Mouse (Mus musculus): ENCODE data around the gene Pkp3. TPM values are rescaled to one million over a fixed set of nuclear protein-coding genes. Genes with fewer than 3 reads are reported as not detected.
"Not testable (repeated sequence)": the region's sequence is repeated elsewhere in the genome, so short reads cannot be mapped to it uniquely, and the experiment has no call there.

Pkp3 gene
- 100 to 1,000 TPM; 413 to 487 (median 426) TPM for polyA plus RNA-seq (2017; shearing (Covaris generic))

DNA sequence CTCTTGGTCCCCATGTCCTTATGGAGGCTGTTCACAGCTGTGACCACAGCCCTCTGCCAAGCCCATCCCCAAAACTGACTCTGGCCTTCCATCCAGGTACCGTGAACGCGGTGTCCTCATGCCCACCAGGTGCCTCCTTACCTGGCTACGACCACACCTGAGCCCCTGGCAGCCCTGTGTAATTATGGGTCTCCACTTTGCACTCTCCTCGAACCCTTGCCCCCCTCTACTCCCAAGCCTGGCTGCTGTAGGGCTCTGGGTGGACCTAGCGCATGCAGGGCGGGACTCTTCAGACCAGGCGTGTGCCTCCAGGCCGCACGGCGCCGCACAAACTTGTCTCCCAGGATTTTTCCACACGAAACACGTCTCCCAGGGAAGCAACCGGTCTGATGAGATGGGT is at the start of gene Pkp3:
Pkp3 (plus strand) TSS at position 378 of the 400 bp plus-strand sequence.
- ATAC-seq = no peak

DNA sequence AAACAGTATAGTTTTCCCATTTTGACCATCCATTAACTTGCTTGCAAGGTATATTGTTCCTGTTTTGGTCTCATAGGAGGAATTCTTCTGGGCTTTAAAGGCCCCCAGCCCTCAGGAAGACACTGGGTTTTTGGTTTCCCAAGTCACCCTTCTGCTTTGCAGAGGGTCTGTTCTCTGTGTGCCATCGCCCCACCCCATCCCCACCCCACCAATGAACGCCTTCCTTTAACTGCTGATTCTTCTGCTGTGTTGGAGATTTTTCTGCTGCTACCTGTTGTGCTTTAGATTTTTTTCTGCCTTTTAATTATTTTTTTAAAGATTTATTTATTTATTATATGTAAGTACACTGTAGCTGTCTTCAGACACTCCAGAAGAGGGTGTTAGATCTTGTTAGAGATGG is 49.2 kb upstream of the Pkp3 start, which contains the start of gene Gm17387:
Gm17387 (plus strand) TSS at position 301 of the 400 bp plus-strand sequence.
- no peak for ATAC-seq

DNA sequence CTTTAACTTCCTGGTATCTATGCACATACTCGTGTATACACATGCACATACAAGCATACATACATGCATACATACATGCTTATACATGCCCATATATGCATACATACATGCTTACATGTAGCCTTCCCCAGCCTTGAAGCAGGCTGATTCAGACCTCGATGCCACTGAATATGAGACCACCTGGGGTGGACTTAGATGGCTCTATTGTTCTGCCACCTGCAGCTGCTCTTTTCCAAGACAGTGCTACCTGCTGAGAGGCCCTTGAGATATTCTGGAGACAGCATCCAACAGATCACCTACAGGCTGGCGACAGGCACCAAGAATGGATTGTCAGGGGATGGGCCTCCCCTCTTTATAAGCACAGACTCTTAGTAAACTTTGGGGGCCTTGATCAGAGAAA is 47.6 kb upstream of the Pkp3 start:
- no peak for ATAC-seq

DNA sequence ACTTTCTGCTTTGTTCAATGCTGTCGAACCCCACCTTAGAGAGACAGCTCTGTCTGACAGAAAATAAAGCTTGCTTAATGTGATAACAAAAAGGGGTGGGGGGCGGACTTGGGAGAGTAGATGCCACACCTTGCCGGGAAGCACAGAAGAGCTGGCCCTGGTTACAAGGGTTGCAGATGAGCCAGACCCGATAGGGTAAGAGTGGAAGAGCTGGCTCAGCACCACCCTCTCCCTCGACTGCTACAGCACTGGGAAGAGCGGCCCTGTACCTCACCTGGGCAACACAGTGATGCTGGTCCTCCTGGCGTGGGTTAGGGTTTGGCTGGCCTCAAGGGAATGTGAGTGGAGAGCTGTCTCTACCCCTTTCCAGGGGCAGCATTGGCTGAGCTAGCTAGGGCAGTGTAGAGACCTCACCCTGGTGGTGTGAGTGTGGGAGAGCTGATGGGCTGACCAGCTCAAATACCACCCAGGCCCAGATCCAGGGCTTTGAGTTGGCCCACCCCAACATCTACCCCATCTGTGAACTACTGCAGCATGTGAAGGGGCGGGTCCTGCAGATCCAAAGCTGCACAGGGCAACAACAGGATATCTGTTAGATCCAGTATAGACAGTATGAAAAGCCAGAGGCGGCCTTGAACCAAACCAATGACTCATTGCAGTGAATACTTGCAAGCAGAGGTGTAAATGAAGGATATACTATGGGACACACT is 45.4 kb upstream of the Pkp3 start:
- no peak for ATAC-seq

DNA sequence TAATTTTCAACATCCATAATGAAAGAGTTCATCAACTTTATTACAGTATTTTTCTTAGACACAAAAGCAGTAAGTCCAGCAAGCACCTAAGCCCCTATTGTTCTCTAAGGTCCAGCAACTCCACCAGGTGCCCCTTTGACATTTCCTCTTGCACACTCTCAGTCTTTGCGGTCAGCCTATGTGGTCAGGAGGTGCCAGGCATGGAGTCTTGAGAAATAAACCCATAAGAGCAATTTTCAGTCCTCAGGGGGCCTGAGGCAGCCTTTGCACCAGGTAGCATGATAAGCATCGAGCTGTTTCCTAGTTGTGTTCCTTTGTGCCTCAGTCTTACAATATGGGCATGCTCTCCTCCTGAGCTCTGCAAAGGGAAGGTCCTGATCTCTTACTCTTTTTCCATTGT is 41.4 kb upstream of the Pkp3 start:
- not testable (repeated sequence) for ATAC-seq

DNA sequence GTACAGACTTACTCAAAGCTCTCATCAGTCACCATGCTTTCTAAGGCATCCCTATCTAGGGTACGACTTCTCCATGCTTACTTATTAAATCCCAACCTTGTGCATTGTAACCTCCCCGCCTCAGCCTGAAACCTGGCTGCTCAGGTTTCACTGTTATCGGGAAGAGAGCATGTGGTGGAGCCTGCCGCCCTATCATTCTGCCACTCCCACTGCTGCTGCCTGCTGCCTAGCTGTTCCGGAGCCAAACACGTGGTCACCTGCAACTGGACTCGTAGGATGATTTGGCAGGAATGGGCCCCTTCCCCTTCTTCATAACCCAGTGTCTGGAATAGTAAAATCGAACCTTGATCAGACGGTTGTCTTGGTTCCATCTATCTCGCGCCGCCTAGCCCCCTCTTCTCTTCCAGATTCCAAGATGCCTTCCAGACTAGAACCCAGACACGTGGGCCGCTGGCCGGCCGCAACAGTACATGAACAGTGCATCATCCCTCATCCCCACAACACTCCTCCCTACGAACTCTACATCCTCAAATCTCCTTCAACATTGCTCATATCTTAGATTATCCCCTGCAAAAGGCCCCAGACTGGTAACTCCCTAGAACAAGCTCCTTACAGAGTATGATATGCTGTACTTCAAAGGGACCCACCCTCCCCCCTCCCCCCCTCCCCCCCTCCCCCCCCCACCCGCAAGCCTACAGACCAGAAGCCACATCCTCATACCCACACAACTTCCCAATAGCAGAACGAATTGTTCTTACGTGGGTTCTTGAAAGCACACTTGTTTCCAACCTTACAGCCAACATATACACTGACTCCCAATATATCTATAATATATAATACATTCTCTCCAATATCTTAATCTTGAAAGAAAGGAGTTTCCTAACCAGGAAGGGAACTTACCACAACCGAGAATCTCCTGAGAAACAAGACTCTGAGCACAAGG is 39.7 kb upstream of the Pkp3 start:
- ATAC-seq = peak; percentile 83

DNA sequence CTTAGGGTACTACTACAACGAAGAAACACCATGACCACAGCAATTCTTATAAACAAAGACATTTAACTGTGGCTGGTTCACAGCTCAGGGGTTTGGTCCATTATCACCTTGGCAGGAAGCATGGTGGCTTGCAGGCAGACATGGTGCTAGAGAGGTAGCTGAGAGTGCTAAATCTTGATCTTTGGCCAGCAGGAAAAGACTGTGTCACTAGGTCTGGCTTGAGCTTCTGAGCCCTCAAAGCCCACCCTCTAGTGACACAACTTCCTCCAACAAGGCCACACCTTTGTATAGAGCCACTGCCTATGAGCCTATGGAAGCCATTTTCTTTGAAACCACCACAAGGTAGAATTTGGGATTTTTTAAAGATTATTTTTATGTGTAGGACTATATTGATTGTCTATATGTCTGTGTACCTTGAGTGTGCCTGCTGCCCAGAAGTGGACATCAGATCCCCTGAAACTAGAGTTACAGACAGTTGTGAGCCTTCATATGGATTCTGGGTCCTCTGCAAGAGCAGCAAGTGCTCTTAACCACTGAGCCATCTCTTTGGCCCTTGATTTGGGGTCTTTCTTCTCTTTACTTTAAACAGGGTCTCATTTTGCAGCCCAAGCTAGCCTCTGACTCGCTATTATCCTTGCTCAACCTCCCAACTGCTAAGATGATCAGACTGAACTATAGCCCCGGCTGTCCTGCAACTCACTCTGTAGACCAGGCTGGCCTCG is 38.5 kb upstream of the Pkp3 start:
- no peak for ATAC-seq

DNA sequence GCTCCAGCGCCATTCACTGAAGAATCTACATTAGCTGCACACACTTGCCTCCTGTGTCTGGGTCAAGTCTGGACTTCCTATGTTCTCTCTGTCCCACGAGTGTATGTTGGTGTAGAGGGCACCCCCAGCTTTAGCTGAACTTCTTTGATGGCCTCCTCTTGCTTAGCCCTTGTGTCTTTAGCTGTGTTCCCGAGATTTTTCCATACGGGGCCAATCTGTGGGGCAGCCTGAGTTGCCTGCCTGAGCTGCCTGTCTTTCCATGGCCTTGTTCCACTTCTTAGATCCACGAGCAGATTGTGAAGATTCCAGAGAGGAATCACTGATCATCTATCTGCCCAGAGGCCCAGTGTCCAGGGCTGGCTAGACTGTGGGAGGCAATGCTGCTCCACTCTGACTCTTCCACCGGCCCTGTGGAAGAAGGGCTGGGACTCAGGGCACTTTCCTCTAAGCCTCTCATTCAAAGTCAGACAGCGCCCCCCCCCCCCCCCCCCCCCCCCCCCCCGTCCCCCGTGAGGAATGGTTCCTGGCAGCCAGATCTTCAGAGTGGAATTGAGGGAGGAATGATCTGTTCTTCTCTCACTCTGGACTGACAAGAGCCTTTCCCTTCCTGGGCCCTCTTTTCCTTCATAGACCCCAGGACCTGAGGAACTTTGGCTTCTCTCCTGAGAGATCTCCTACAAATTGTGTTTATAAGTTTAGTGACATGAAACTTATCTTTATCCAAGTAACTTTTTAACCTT is 37.0 kb upstream of the Pkp3 start:
- no peak for ATAC-seq

DNA sequence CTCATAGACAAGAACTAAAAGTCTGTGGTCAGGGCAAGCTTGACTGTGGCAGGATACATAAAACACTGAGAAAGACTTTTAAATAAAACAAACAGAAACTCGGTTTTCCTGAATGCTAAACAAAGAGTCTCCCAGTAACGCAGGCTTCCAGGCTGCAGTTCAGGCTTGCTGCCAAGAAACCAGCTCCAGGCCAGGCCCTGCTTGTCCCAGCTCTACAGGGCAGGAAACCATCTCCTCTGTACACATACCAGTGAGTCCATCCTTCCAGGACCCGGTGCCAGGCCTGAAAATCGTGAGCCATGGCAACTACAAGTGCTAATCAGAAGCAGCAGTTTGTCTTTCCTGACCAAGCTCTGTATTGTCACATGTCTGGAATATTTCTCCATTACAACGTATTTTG is 36.4 kb upstream of the Pkp3 start:
- ATAC-seq = no peak

DNA sequence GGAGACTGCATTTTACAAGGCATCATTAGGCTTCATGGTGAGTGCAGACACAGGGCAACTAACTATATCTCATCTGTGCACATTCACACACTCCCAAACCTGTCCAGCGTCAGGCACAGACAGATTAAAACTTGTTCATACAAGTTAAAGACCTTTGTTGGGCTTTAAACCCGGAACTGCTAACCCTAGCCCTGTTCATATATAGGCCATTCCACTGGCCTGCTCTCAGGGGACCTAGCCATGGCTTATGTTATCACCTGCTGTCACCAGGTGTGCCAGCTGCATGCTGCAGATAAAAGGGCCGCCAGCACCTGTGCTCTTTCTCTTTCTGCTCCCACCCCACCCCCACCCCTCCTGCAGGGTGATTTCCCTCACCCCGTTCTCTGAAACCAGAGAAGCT is 35.5 kb upstream of the Pkp3 start:
- ATAC-seq = no peak

DNA sequence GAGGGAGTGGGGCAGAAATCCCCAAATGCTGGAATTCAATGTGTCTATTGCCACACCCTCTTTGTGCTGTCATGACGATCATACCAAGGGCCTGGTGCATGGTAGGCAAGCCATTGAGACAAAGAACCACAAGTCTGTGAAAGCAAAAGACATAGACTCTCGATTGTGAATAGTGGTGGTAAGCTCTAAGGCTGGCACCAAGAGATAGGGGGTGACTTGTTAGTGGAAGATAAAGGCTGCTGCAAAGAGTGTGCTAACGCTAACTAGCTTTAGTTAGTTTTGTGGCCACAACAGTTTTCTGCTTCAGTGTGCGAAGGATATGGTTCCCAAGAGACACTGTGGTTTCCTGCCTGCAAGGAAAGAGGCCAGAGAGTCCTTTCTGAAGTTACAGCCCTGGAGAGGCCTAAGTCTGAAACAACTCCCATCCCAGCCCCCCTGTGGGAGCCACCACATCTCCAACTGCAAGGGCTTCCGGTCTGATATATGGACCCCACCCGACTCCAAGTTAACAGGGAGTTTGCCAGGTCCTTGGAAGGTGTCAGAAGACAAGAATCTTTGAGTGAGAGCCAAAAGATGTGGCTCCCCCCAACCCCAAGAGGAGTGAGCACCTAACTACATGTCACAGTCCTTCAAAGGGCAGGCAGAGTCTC is 31.0 kb upstream of the Pkp3 start:
- no peak for ATAC-seq

DNA sequence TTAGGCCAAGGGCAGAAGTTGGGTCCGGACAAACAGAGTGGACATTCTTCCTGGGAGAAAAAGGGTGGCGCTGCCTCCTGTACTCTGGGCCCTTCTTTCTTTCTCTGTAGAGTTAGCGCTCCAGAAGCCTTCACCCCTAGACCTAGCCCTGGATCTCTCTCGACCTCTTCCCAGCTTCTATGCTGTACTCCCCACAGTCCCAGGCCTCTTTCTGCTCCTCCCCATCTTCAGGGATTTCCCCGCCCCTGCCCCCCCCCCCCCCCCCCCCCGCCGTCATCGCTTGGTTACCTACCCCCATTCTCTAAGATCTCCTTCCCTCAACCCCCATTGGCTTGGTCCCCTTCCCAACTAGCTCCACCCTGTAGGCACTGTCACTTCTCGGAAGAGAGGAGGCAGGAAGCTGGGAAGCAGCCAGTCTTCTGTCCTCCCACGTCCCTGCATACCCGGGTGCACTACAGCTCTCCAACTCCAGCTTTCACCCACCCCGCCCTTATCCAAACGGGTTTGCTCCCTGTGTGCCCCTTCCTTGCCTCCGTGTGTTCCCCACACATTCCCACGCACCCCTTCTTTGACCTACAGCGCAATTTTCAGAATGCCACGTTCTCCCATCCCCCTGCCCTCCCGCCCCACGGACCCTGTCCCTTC is 30.3 kb upstream of the Pkp3 start:
- peak; percentile 37 for ATAC-seq

DNA sequence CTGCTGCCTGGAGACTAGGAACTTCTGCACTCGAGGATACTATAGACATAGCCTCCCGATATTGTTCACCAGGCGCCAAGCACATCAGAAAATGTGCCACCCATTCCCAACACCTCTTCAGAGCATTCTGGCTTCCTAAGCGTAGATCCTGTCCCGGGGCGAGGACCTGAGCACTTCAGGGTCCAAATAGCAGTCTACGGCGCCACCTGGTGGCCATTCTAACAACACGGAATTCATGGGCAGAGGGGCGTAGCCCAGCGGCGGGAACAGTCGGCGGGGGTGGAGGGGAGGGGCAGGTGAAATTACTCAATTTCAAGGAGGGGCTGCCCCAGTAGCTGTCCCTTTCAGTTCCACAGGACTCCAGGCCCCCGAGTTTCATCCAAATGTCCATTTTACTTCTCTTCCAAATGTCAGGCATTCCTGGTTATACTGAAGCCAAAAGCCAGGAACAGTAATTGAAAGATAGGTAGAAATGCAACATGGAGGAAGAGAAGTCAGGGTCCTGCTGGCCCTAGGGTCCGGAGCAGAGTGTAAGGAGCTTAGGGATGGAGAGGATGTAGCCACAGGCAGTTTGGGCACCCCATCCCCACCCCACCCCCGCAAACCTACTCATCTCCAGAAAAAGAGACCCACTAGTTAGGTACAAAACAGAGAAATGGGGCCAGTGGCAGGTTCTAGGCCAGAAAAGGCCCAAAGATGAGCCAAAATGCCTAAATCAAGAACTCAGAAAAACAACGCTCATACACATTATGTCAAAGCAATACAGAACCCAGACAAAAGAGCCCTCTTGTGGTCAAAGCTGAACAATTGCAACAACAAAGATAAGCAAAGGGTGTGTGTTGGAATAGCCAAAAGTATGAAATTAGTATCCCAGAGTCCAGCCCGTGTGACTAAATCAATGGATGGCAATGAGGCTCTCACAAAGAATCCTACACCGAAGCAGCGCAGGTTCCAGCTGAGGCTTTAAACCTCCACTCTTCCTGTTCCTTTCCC is 29.5 kb upstream of the Pkp3 start:
- peak; percentile 87 for ATAC-seq

DNA sequence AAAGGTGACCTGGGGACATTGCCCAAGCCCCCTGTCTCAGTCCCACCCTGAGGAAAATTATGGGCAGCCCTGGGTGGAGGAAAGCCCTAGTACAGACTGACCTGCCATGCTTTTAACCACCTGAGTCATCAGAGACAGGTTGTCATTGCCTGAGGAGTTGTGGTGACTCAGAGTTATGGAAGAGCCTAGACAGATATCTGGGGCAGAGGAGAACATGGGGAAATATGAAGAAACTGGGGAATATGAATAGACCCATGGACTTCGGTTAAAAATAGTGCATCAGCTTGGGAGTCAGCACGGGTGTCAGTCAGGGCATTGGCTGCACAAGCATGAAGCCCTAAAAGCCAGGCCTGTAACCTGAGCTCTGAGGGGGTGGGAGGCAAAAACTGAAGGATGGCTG is 28.7 kb upstream of the Pkp3 start:
- ATAC-seq = no peak

DNA sequence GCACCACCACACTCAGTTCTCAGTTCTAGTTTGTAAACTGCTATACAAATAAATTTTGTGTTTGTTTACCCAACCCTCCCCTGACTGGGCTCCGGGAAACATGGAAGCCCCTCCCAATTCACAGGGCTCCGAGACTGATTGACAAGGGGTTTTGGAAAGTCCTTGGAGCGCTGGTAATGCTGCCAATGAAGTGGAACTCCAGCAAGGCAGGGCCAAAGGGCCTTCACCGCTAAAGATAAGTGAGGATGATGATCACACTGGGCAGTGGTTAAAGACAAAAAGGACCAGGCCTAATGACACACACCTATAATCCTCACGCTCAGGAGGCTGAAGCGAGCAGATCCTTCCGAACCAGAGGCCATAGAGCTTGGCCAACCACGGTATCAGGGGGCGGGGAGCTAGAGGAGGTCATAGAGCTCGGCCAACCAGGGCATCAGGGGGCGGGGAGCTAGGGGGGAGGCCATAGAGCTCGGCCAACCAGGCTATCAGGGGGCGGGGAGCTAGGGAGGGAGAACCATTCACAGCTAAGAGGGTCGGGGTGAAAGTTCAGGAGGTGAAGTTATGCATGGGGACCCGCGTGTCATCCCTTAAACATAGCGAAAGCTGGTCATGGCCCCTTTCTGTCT is 26.8 kb upstream of the Pkp3 start:
- no peak for ATAC-seq

DNA sequence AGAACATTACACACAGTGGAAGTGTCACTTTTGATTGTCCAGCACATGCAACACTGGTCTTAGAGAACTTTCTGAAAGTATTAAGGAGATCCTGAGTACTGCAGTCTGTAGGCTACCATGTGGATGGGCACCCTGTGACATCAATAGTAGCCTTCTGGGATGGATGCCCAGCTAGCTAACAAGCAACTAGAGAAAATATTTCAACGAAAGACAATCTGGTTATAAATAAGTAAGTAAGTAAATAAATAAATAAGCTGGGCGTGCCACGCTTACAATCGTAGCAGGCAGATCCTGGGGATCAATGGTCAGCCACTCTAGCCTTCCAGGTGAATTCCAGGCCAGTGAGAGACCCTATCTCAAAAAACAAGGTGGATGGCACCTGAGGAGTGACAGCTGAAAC is 26.0 kb upstream of the Pkp3 start:
- ATAC-seq = no peak

DNA sequence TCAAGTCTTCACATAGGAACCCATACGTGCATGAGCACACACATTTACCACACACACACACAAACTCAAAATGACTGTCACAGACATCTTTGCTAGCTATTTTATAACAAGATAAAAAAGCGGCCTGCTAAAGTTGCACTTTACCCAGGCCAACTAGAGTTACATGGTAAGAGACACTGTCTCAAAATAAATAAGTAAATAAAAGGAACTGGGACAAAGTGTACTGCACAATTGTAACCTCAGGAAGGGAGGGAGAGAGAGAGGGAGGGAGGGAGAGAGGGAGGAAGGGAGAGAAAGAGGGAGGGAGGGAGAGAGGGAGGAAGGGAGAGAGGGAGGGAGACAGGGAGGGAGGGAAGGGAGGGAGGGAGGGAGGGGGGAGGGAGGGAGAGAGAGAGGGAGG is 25.6 kb upstream of the Pkp3 start:
- no peak for ATAC-seq

DNA sequence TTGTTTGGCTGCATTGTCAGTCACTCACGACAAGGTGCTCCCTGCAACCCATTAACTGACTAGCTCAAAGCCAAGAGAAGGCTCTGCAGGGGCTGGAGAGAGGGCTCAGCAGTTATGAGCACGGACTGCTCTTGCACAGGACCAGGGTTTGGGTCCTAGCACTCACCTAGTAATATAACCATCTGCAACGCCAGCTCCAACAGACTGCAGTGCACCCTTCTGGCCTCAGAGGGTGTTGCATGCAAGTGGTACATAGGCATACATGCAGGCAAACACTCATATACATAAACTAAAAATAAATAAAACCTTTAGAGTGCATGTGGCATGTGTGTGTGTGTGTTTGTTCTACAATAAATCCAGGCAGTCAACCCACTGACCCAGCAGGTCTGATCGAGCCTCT is 22.2 kb upstream of the Pkp3 start:
- ATAC-seq = no peak

DNA sequence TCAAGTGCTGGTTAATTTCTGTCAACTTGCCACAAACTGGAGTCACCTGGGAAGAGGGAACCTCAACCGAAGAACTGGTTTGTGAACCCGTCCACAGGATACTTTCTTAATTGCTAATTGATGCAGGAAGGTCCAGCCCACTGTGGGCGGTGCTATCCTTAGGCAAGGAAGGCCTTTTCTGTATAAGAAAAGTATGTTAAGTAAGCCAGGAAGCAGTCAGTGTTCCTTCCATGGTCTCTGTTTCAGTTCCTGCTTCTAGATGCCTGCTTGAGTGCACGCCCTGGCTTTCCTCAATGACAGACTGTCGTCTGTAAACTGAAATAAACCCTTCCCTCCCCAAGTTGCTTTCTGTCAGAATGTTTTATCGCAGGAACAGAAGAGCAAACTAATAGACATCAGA is 21.0 kb upstream of the Pkp3 start:
- ATAC-seq = no peak

DNA sequence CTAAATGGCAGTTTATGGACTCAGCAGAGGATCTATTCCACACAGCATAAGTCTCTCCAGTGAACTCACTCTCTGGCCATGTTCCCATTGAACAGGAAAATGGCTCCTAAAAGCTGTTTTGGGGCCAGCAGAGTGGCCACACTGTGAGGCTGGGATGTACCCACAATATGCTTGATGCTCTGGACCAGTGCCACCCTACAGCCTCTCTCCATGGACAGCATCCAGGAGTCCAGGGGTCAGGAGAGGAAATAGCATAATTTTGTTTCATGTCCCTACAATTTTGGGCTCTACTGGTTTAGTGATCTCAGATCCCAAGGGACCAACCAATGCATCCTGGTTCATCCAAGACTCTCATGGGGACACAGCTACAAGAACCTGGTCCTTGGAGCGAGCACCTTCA is 20.5 kb upstream of the Pkp3 start:
- ATAC-seq = no peak

All from inflammation-experienced regulatory T-cells, adult 6 months (primary cell).